Mouse (Mus musculus) olfactory bulb, adult 2 months (tissue): ENCODE data around the gene Fam208b.

Experiments
- CTCF ChIP-seq: fragments of 200-500 bp; IDR thresholded peaks from 2 replicates; pipeline ENCODE4 v1.5.1; 2012; ENCODE audit warnings: low read depth, mild to moderate bottlenecking, low read length, moderate library complexity; ENCODE audit not compliant: insufficient read depth
- POLR2A ChIP-seq: fragments of 200-500 bp; IDR thresholded peaks from 2 replicates; pipeline ENCODE4 v1.6.1; 2012; ENCODE audit warnings: mild to moderate bottlenecking, low read depth, low read length, moderate library complexity; ENCODE audit not compliant: insufficient read depth

DNA sequence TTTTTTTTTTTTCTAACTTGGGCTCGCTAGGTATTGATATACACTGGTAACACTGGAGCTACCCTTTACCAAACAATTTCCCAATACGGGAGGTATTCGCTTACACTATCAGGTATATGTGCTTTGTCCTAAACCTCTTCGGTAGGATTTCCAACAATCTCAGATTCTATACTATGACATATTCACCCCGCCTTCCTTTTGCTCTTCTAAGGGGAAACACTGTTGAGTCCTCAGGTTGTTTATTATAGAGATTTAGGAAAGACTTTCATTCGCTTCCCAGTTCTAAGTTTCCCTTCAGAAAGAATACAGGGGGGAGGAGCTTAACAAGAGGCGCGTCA, 1.2 kb downstream of the Fam208b start:
- no peak for TF ChIP-seq CTCF
- TF ChIP-seq POLR2A: no peak
